Mouse (Mus musculus) left cerebral cortex, postnatal 36 days (tissue): ENCODE data around the gene Rplp1. TPM values are rescaled to one million over a fixed set of nuclear protein-coding genes. Genes with fewer than 3 reads are reported as not detected.

Experiments used
- DNase-seq, 2 experiments: peaks; one replicate each; pipeline ENCODE4 v3.0.0; 2021 to 2022; ENCODE audit warnings: low spot score in 2 of 2, mixed read lengths in 1 of 2
- intact Hi-C: fragments of 180-260 bp; cut with DNase I; formaldehyde crosslinking; loops from one replicate; pipeline ENCODE4 v1.15.1; 2025
- total RNA-seq, 2 experiments: library from RNA; stranded (reverse); gene quantifications; 2 replicates each; pipeline ENCODE4 v1.2.3; 2021

Gene Rplp1
- total RNA-seq, 2 experiments from 2014 or later, result 1,300 to 1,479 TPM

DNA sequence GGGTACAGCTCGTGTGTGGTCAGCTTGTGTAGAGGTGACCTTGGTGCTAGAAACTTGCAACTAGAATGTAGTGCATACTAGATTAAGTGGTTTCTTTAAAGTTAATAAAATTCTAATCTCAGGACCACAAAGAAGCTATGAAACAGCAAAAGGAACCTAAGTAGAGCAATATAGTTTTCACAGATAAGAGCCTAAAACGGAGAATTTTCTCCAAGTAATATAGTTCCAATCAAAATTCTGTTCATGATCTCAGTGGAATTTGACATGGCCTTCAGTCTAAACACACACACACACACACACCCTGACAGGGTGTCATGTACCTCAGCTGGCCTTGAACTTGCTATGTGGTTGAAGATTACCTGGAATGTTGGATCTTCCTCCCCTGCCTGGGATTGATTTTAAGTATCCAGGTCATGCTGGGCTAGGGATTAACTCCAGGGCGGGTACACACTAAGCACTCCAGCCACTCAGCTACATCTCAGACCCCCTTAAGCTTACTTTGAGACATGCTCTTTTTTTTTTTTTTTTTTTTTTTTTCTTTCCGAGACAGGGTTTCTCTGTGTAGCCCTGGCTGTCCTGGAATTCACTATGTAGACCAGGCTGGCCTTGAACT, 1.2 kb upstream of the Rplp1 start:
- intact Hi-C loops, result loop anchor here (2.0 kb wide), 1 partner anchor 31 kb away; the partner anchor contains the start of gene Kif23
- DNase-seq, result no peak

- intact Hi-C loops, result loop anchor here (2.0 kb wide), 1 partner anchor 32 kb away; the partner anchor contains the start of gene Kif23
- no peak for DNase-seq
Observed at GRCm38 (mm10) chr9:61914917-61915300, 567 bp upstream of the Rplp1 start.

DNA sequence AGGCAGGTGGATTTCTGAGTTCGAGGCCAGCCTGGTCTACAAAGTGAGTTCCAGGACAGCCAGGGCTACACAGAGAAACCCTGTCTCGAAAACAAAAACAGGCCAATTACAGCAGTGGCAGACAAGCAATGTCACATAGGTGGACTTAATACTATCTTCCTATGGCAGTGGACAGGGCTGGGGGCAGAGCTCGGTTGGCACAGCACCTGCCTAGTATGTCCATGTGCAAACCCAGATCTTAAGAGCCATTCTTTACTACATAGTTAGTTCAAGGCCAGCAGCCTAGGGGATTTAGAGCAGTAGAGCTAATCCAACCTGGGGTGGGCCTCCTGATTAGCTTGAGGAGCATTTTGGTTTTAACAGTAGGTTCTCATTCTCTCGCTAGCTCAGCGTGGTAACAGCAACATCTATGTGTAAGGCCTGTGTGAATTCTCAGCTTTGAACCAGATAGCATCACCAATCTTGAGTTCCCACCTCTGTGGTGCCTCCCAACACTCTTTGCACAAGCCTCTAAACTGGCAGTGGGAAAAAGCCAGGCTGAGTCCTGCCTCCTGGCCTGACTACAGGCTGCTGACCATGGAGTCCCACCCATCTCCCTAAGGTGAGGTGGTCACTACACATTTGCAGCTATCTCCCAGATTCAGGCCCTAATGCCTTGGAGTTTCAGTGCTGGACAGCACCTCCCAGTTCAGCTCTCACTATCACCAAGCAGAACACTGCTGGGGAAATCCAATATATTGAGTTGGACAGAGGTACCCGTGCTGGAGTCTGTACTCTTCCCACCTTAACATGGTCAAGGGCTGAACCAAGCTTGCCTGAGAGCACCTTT, 2.8 kb downstream of the Rplp1 start:
- no peak for DNase-seq
- intact Hi-C loops, result no loop called here

GRCm38 (mm10) chr9:61910526-61911256, 3.7 kb downstream of the Rplp1 start:
- intact Hi-C loops, result no loop called here
- DNase-seq, result no peak

DNA sequence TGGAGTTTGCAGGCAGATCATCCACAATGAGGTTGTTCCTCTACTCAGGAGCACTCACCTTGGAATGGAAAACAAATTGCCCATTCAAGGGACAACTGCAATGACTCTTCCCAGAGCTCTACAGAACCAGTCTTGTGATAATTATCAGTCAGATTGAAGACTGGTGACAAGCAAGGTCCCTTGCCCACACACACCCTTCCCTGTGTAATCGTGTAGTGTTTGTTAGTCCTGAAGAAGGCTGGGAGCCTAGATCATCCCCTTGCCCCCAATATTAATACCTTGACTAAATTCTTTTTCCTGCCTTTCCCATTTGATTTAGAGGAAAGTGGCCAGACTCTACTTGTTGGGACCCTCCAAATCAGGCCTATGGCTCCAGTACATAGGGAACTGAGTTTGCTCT, 4.7 kb downstream of the Rplp1 start:
- no peak for DNase-seq
- intact Hi-C loops, result no loop called here

DNA sequence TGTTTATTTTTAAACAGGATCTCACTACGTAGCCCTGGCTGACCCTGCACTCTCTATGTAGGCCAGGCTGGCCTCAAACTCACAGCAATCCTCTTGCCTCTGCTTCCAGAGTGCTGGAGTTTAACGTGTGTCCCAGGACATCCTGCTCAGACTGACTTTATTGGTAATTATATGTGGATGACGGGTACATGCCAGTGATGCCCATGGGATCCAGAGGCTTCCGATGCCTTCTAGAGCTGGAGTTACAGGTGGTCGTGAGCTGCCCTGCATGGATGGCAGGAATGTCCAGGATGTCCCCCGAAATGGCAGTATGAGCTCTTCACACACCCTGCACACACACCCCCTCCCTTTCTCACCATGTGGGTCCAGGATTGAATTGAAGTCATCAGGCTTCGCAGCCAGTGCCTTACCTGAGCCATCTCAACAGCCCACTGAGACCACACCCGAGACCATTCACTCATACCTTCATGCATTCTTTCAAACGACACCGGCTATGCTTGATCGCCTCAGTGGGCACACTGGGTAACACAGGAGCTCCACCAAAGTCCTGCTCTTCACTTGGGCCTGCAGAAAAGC, 5.4 kb downstream of the Rplp1 start:
- DNase-seq, result no peak
- intact Hi-C loops, result no loop called here

DNA sequence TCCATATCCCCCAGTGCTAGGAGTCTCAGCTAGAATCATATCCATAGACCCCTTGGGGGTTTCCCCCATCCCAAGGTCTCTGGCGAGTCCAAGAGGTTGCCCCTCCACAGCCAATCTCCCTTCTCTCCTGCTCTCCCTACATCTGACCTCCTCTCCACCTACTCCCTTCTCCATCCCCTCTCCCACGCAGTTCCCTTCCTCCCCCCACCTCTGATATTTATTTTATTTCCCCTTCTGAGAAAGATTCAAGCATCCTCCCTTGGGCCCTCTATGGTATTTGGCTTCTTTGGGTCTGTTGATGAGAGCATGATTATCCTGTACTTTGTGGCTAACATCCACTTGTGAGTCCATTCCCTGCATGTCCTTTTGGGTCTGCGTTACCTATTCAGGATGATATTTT, 6.0 kb downstream of the Rplp1 start:
- intact Hi-C loops, result no loop called here
- no peak for DNase-seq

DNA sequence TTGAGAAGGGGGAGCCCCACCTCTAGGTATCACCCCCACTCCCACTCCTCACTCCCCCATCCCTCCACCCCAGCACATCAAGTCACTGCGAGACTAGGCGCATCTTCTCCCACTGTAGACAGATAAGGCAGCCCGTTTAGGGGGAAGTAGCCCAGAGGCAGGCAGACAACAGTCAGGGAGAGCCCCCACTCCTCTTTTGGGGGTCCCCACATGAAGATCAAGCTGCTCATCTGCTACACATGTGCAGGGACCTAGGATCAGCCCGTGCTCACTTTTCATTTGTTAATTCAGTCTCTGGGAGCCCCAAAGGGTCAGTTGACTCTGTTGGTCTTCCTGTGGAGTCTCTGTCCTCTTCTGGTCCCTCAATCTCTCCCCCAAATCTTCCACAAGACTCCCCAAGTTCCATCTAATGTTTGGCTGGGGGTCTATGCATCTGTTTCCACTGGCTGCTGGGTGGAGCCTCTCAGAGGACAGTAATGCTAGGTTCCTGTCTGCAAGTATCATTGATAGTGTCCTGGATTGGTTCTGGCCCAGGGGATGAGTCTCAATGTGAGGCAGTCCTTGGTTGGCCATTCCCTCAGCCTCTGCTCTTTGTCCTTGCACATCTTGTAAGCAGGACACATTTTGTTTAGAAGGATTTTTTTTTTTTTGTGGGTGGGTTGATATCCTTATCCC, 6.6 kb downstream of the Rplp1 start:
- no peak for DNase-seq
- intact Hi-C loops, result no loop called here

- intact Hi-C loops, result no loop called here
- no peak for DNase-seq
Observed at GRCm38 (mm10) chr9:61906912-61907311, 7.4 kb downstream of the Rplp1 start.

DNA sequence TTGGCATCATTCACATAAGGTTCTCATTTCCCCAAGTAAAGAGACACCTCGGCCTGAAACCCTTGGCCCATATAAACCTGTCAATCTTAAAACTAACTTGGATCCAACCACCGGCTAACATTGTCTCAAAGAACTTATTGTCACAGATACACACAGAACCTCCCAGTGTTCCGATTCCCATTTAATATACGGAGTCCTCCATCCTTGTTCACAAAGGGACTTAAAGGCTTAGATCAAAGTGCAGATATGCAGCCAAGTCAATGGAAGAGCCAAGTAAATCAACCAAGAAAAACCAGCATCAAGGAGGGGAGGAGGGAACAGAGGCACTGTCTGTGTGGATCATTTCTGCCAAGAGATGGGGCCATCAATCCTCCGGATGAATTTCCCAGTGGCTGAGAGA, 8.8 kb downstream of the Rplp1 start:
- intact Hi-C loops, result no loop called here

DNA sequence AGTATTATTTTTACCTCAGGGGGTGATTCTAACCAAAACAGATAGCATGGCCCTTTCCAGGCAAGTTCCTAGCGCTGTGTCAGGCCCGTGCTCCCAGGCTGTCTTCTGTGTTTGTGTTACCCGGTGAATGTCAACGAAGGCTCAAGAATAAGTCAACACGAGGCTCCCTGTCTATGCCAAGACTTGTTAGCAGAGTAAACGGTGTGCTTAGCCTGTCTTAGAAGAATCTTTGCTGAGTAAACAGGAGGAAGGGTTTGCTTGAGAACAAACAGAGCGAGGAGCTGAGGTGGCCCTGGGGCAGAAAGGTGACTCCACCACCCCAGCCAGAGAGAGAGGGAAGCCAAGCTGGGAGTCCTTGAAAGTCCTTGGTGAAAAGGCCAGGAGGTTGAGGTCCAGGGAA, 10.1 kb downstream of the Rplp1 start:
- intact Hi-C loops, result loop anchor here (5.0 kb wide), 1 partner anchor 857 kb away; no protein-coding TSS in a partner anchor

More for the DNA sequence above, 8.8 kb downstream of the Rplp1 start:
- no peak for DNase-seq

DNA sequence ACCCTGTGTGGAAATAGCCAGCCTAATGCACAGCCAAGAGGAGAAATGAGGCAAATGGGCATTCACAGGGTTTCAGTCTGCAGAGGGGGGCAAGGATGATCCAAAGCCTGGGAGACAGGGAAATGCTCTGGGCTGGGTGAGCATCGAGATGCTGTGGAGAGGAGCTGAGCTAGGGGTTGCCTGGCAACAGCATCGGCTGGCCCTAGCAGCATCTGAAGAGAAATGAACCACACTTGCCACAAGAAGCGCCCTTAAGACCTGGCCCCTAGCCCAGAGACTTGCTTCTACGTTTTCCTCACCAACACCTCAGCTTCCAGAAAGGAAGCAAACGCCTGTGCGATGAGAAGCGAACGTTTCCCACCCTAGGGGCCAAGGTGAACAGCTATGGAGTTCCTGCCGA, 11.9 kb downstream of the Rplp1 start:
- intact Hi-C loops, result loop anchor here (2.0 to 5.0 kb wide), 2 partner anchors 855 to 1146 kb away; no protein-coding TSS in a partner anchor

More for the DNA sequence above, 10.1 kb downstream of the Rplp1 start:
- DNase-seq, result no peak

GRCm38 (mm10) chr9:61901574-61901973, 12.8 kb downstream of the Rplp1 start:
- DNase-seq, result no peak
- intact Hi-C loops, result loop anchor here (5.0 kb wide), 1 partner anchor 854 kb away; no protein-coding TSS in a partner anchor

More for the DNA sequence above, 11.9 kb downstream of the Rplp1 start:
- DNase-seq, result peak in 1 of 2 experiments; percentile 24

DNA sequence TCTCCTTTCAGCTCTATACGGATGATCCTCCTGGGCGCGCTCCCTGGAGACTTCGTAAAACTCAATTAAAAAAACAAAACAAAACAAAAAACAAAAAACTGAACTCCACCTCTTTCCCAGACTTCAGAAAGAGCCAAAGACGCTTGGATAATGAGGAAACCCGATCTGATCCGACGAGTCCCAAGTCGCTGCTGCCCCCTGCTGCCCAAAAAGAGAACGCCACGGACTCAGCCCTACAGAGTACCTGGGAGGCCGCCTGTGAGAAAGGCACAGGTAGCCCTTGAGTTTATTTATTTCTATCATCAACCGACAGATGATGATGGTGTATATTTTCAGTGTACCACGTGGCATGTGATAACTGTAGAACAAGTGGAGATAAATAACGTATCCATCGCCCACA, 14.5 kb downstream of the Rplp1 start:
- peak; percentile 74 to 83 for DNase-seq
- intact Hi-C loops, result loop anchor here (5.0 kb wide), 4 partner anchors 528 to 1083 kb away; partner anchors contain the start of gene Tle3

GRCm38 (mm10) chr9:61898401-61898800, 15.9 kb downstream of the Rplp1 start:
- DNase-seq, result peak; percentile 66 to 80
- intact Hi-C loops, result loop anchor here (5.0 kb wide), 3 partner anchors 526 to 1081 kb away; partner anchors contain the start of gene Tle3

- no peak for DNase-seq
- intact Hi-C loops, result loop anchor here (5.0 kb wide), 3 partner anchors 523 to 1078 kb away; partner anchors contain the start of gene Tle3
Observed at GRCm38 (mm10) chr9:61895014-61895413, 19.3 kb downstream of the Rplp1 start.

DNA sequence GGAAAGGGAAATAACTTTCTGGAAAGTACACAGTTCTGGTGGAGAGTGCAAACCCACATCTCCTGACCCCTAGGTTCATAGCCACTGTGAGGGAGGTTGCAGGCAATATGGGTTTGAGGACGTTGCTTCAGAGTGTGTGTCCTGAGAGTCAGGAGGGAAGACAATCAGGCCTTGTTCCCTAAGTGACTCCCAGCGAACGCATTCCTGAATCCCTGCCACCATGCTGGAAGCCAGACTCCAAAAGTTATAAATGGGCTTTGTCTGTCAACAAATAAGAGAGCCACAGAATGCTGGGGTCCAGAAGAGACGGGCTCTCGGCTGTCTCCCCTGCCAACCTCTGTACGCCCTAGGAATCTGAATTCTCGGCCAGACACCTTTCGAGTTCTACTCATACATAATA, 24.5 kb downstream of the Rplp1 start:
- intact Hi-C loops, result no loop called here
- no peak for DNase-seq

DNA sequence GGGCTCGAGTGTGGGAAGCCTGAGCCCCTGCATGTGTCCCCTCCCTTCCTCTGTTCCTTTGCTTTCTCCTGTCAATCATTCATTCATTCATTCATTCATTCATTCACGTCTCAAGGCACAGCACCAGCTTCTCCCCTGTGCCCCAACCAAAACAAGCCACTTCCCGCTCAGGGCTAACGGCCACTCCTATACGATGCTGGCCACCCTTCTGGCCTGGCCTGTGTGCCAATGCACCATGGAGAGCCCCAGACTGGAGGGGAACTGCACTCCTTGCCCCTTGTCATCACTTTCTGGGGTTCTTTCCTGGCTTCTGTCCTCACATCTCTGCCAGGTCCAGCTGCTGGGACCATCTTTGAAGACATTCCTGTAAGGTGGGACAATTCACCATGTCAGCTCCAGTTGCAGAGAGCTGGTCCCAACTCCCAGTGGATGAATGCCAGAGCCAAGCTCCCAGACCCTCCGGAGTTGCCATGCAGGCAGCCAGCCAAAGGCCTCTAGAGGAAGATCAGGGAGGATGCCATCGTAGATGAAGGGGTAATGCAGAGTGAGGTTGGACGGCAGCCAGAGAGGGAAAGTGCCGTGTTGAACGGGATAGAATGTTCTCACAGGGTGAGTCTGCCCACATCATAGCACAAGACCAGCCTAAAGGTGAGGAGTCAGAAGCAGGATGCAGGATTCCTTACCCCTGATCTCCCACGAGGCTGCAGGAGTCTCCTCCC, 26.5 kb downstream of the Rplp1 start:
- intact Hi-C loops, result no loop called here

More for the DNA sequence above, 26.5 kb downstream of the Rplp1 start:
- no peak for DNase-seq
